Mouse (Mus musculus): ENCODE measurements at regions not wholly inside any gene's neighbourhood (a gene's known extent, or its start where the extent isn't known, plus 50 kb on each side); places are given as distances from the start of the nearest gene placed in this dataset.

DNA sequence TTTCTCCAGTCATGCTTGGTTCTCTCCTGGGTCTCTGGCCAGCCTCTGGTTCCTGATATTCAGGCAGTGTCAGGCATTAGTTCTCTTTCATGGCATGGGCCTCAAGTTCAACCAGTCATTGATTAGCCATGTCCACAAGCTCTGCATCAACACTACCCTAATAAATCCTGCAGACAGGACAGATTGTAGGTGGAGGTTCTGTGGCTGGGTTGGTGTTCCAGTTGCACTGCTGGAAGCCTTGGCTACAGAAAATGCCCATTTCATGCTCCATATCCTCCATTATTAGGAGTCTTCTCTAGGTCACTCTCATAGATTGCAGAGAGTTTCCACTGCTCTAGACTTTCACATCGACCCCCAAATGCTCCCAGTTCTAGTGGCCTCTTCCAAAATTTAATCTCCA lies 757.4 kb downstream of the Utrn start:
- H3K27me3 ChIP-seq, result no peaks in the 10 kb centered on the region
- no peak overlapping the region for H3K4me2 ChIP-seq
- no peak overlapping the region for H3K9ac ChIP-seq
- no peak overlapping the region for H3K27ac ChIP-seq
- H3K9me3 ChIP-seq (replicated peaks), result no peaks in the 10 kb centered on the region
- whole genome bisulfite sequencing, result 90% methylated on average over 1 of the region's 1 CpGs
- ATAC-seq, result no peak
- no peaks in the 10 kb centered on the region for H3K36me3 ChIP-seq (ENCODE audit: poor library complexity, severe bottlenecking)
- H3K4me3 ChIP-seq, result no peak overlapping the region
- peaks cover 9% of the 10 kb centered on the region; the same call in 1 of the 2 replicates for H3K4me1 ChIP-seq

- Histone ChIP-seq H3K36me3 (ENCODE audit: poor library complexity, severe bottlenecking) (no peaks in the 10 kb centered on the region), H3K27ac (no peak overlapping the region), H3K27me3 (no peaks in the 10 kb centered on the region), H3K9me3 (replicated peaks) (no peaks in the 10 kb centered on the region), H3K9ac (no peak overlapping the region), H3K4me1 (no peaks in the 10 kb centered on the region), H3K4me2 (no peak overlapping the region), H3K4me3 (no peak overlapping the region)
- ATAC-seq, result no peak
- 87% methylated on average over 3 of the region's 3 CpGs for WGBS
Measured at GRCm38 (mm10) chr10:12115767-12116166, 753.4 kb downstream of the Utrn start.

GRCm38 (mm10) chr10:12116662-12117303 lies 752.4 kb downstream of the Utrn start:
- Histone ChIP-seq H3K27ac (no peak overlapping the region), H3K9ac (no peak overlapping the region), H3K4me2 (no peak overlapping the region), H3K4me3 (no peak overlapping the region), H3K27me3 (no peaks in the 10 kb centered on the region), H3K9me3 (replicated peaks) (no peaks in the 10 kb centered on the region), H3K4me1 (no peaks in the 10 kb centered on the region), H3K36me3 (ENCODE audit: poor library complexity, severe bottlenecking) (no peaks in the 10 kb centered on the region)
- 59% methylated on average over 6 of the region's 6 CpGs for WGBS
- no peak for ATAC-seq

- H3K36me3 ChIP-seq (ENCODE audit: poor library complexity, severe bottlenecking), result no peaks in the 10 kb centered on the region
- H3K4me2 ChIP-seq, result no peak overlapping the region
- H3K9ac ChIP-seq, result no peak overlapping the region
- no peak for ATAC-seq
- WGBS, result 60% methylated on average over 2 of the region's 2 CpGs
- H3K27me3 ChIP-seq, result no peaks in the 10 kb centered on the region
- no peaks in the 10 kb centered on the region for H3K9me3 ChIP-seq (replicated peaks)
- no peaks in the 10 kb centered on the region for H3K4me1 ChIP-seq
- H3K4me3 ChIP-seq, result no peak overlapping the region
- H3K27ac ChIP-seq, result no peak overlapping the region
Measured at GRCm38 (mm10) chr10:12124272-12124671, 744.9 kb downstream of the Utrn start.

GRCm38 (mm10) chr10:12129486-12129885 lies 739.7 kb downstream of the Utrn start:
- no peaks in the 10 kb centered on the region for H3K9me3 ChIP-seq (replicated peaks)
- no peak overlapping the region for H3K4me2 ChIP-seq
- H3K4me1 ChIP-seq, result no peaks in the 10 kb centered on the region
- 76% methylated on average over 3 of the region's 3 CpGs for WGBS
- H3K4me3 ChIP-seq, result no peak overlapping the region
- no peaks in the 10 kb centered on the region for H3K27me3 ChIP-seq
- no peaks in the 10 kb centered on the region for H3K36me3 ChIP-seq (ENCODE audit: poor library complexity, severe bottlenecking)
- no peak overlapping the region for H3K27ac ChIP-seq
- H3K9ac ChIP-seq, result no peak overlapping the region
- no peak for ATAC-seq

GRCm38 (mm10) chr10:12144691-12145090 lies 724.5 kb downstream of the Utrn start:
- ATAC-seq, result no peak
- H3K4me1 ChIP-seq, result no peaks in the 10 kb centered on the region
- no peak overlapping the region for H3K27ac ChIP-seq
- H3K9ac ChIP-seq, result no peak overlapping the region
- H3K4me3 ChIP-seq, result no peak overlapping the region
- no peaks in the 10 kb centered on the region for H3K9me3 ChIP-seq (replicated peaks)
- H3K4me2 ChIP-seq, result no peak overlapping the region
- WGBS, result 51% methylated on average over 1 of the region's 1 CpGs
- no peaks in the 10 kb centered on the region for H3K36me3 ChIP-seq (ENCODE audit: poor library complexity, severe bottlenecking)
- H3K27me3 ChIP-seq, result no peaks in the 10 kb centered on the region

GRCm38 (mm10) chr10:12146942-12147537 lies 722.1 kb downstream of the Utrn start:
- 89% methylated on average over 9 of the region's 9 CpGs for WGBS
- Histone ChIP-seq H3K4me1 (no peaks in the 10 kb centered on the region), H3K9me3 (replicated peaks) (no peaks in the 10 kb centered on the region), H3K27me3 (no peaks in the 10 kb centered on the region), H3K27ac (no peak overlapping the region), H3K9ac (no peak overlapping the region), H3K36me3 (ENCODE audit: poor library complexity, severe bottlenecking) (no peaks in the 10 kb centered on the region), H3K4me2 (no peak overlapping the region), H3K4me3 (no peak overlapping the region)
- no peak for ATAC-seq

- no peak overlapping the region for H3K27ac ChIP-seq
- 78% methylated on average over 3 of the region's 3 CpGs for WGBS
- no peaks in the 10 kb centered on the region for H3K9me3 ChIP-seq (replicated peaks)
- peak; percentile 63; the same call in 1 of the 2 replicates for ATAC-seq
- no peak overlapping the region for H3K4me3 ChIP-seq
- no peaks in the 10 kb centered on the region for H3K36me3 ChIP-seq (ENCODE audit: poor library complexity, severe bottlenecking)
- no peak overlapping the region for H3K4me2 ChIP-seq
- no peaks in the 10 kb centered on the region for H3K27me3 ChIP-seq
- no peak overlapping the region for H3K9ac ChIP-seq
- no peaks in the 10 kb centered on the region for H3K4me1 ChIP-seq
Measured at GRCm38 (mm10) chr10:12170243-12170642, 698.9 kb downstream of the Utrn start.

GRCm38 (mm10) chr10:12174200-12174818 lies 694.9 kb downstream of the Utrn start:
- Histone ChIP-seq H3K9ac (no peak overlapping the region), H3K4me3 (no peak overlapping the region), H3K36me3 (ENCODE audit: poor library complexity, severe bottlenecking) (no peaks in the 10 kb centered on the region), H3K27me3 (no peaks in the 10 kb centered on the region), H3K4me1 (no peaks in the 10 kb centered on the region), H3K9me3 (replicated peaks) (no peaks in the 10 kb centered on the region), H3K4me2 (no peak overlapping the region), H3K27ac (no peak overlapping the region)
- WGBS, result 67% methylated on average over 14 of the region's 14 CpGs
- ATAC-seq, result no peak

DNA sequence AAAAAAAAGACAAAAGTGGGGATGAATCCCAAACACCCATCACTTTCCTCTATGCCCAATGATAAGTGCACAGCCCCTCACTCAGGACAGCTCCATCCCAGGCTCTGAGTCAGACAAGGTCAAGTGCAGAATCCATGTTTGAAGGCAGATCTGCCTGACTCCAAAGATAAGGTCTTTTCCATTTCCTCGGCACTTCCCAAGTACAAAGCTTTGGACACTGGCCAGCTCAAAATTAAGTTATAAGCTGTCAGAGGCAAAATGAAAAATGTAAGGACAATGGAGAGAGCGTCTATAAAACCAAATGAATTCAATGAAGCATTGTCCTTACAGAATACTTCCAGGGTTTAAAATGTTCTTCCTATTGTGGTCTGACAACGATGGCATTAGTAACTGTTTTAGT lies 694.0 kb downstream of the Utrn start:
- Histone ChIP-seq H3K4me1 (no peaks in the 10 kb centered on the region), H3K27ac (no peak overlapping the region), H3K9me3 (replicated peaks) (no peaks in the 10 kb centered on the region), H3K4me2 (no peak overlapping the region), H3K36me3 (ENCODE audit: poor library complexity, severe bottlenecking) (no peaks in the 10 kb centered on the region), H3K27me3 (no peaks in the 10 kb centered on the region), H3K4me3 (no peak overlapping the region), H3K9ac (no peak overlapping the region)
- 78% methylated on average over 3 of the region's 3 CpGs for WGBS
- no peak for ATAC-seq

DNA sequence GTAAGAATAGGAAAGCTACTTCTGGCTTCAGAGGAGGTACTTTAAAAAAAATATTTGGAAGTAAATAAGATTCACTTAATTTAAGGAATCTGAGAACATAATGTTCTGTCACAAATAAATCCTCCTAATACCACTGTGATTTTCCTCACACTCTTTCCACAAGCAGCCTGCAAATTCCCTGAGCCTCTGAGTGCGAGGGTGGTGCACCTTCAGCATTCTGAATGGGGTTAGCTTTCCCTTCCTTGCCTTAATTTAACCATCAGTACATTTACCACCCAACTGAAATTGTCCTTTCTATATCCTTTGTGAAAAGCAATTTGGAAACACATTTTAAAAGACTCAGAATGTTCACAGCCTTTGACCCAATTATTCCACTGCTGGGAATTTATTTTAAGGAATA lies 691.7 kb downstream of the Utrn start:
- Histone ChIP-seq H3K27me3 (no peaks in the 10 kb centered on the region), H3K36me3 (ENCODE audit: poor library complexity, severe bottlenecking) (no peaks in the 10 kb centered on the region), H3K9me3 (replicated peaks) (no peaks in the 10 kb centered on the region), H3K4me2 (no peak overlapping the region), H3K27ac (no peak overlapping the region), H3K4me1 (no peaks in the 10 kb centered on the region), H3K4me3 (no peak overlapping the region), H3K9ac (no peak overlapping the region)
- 67% methylated on average over 1 of the region's 1 CpGs for WGBS
- ATAC-seq, result no peak

GRCm38 (mm10) chr10:12180965-12181364 lies 688.2 kb downstream of the Utrn start:
- no peaks in the 10 kb centered on the region for H3K36me3 ChIP-seq (ENCODE audit: poor library complexity, severe bottlenecking)
- H3K4me3 ChIP-seq, result no peak overlapping the region
- H3K27ac ChIP-seq, result no peak overlapping the region
- no peak overlapping the region for H3K4me2 ChIP-seq
- H3K9ac ChIP-seq, result no peak overlapping the region
- 89% methylated on average over 4 of the region's 4 CpGs for WGBS
- H3K9me3 ChIP-seq (replicated peaks), result no peaks in the 10 kb centered on the region
- no peak for ATAC-seq
- H3K4me1 ChIP-seq, result no peaks in the 10 kb centered on the region
- H3K27me3 ChIP-seq, result no peaks in the 10 kb centered on the region
